Mouse (Mus musculus) gastrocnemius, adult 8-10 months (tissue): ENCODE data around the gene Llgl2. TPM values are rescaled to one million over a fixed set of nuclear protein-coding genes. Genes with fewer than 3 reads are reported as not detected.

Experiments used
- DNase-seq, 2 experiments: peaks; one replicate each; pipeline ENCODE4 v3.0.0; 2022; ENCODE audit warnings: low spot score in 2 of 2
- total RNA-seq, 4 experiments: library from RNA; stranded (reverse); gene quantifications; 2 replicates each; pipeline ENCODE4 v1.2.4; 2022

Gene Llgl2
- total RNA-seq, 4 experiments from 2014 or later, result 6.6 to 20.8 (median 9.5) TPM

DNA sequence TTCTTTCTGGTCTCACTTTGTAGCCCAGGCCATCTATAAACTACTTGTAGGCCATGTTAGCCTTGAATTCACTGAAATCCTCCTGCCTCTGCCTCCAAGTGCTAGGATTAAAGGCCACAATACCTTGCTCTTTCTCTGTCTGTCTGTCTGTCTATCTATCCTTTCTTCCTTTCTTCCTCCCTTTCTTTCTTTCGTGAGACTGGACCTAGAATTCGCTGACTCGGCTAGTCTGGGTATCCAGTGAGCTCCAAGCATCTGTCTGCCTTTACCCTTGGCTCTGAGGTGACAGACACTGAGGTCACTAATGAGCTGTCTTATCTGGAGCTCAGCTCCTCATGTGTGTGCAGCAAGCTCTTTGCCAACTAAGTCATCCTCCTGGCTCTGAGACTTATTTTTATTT lies 52.1 kb downstream of the Llgl2 start:
- no peak for DNase-seq

GRCm38 (mm10) chr11:115876438-115876837 lies 52.6 kb downstream of the Llgl2 start:
- no peak for DNase-seq

GRCm38 (mm10) chr11:115877174-115877755 lies 53.4 kb downstream of the Llgl2 start:
- no peak for DNase-seq

- DNase-seq, result no peak
Observed at GRCm38 (mm10) chr11:115878071-115878470, 54.2 kb downstream of the Llgl2 start.

DNA sequence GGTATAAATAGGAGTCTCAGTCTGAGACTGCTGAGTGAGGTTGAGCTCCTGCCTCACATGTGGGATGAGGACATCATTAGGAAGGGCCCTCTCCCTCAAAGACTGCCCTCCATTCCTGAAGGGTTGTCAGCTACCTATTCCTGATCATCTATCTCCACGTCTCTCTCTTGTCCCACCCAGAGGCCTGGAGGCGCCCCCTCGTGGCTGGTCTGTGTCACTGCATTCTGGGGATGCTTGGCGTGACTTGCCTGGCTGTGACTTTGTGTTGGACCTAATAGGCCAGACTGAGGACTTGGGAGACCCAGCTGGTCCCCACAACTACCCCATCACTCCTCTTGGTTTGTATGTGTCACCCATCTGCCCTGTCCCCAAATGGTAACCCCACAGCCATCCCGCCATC lies 57.2 kb downstream of the Llgl2 start:
- DNase-seq, result no peak

DNA sequence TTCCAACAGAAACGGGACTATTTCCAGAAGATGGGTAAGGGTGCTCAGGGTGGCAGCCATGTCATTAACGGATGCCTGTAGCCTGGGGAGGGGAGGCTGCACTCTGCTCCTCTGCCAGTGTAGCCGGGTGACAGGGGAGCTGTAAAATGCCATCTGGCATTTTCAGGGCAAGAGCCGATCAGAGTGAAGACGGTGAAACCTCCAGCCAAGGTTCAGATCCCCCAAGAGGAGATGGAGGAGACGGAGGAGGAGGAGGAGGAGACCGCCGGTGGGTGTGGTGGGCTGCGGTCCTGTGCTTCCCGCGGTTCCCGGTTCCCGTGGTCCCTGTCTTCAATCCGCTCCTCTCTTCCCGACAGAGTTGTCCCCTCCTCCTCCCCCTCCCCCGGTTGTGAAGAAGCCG lies 59.4 kb downstream of the Llgl2 start:
- no peak for DNase-seq

- no peak for DNase-seq
Observed at GRCm38 (mm10) chr11:115884361-115884760, 60.5 kb downstream of the Llgl2 start.

- DNase-seq, result no peak
Observed at GRCm38 (mm10) chr11:115885281-115885680, 61.4 kb downstream of the Llgl2 start.

DNA sequence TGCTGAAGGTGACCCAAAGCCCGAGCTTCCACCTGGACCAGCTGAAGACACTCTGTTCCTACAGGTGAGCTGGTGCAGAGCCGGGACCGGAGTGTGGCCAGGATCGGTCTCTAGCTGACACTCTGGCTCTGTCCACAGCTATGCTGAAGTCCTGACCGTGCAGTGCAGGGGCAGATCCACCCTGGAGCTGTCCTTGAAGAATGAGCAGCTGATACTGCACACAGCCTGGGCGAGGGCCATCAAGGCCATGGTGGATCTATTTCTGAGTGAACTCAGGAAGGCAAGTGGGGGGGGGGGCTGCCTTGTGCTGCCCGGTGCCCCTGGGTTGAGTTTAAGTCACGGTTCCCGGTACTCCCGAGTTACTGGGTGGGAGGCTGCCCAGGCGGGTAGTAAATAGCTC lies 62.6 kb downstream of the Llgl2 start:
- DNase-seq, result no peak

- no peak for DNase-seq
Observed at GRCm38 (mm10) chr11:115888020-115888419, 64.2 kb downstream of the Llgl2 start.

DNA sequence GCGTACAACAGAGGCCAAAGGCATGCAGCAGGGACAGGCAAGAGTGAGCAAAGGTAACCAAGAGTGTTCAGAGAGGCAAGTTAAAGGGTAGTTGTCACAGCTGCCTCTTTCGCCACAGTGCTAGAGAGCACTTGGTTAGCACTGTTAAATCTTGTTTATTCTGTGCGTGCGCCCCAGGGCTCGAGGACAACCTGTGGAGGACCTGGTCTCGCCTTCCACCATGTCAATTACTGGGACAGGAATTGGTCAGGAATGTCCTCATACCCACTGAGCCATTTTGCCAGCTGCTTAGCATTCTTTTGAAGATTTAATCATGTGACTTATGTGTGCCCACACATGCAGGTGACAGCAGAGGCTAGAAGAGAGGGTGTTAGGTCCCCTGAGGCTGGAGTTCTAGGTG lies 65.3 kb downstream of the Llgl2 start:
- no peak for DNase-seq

- DNase-seq, result no peak
Observed at GRCm38 (mm10) chr11:115892213-115892612, 68.4 kb downstream of the Llgl2 start.

DNA sequence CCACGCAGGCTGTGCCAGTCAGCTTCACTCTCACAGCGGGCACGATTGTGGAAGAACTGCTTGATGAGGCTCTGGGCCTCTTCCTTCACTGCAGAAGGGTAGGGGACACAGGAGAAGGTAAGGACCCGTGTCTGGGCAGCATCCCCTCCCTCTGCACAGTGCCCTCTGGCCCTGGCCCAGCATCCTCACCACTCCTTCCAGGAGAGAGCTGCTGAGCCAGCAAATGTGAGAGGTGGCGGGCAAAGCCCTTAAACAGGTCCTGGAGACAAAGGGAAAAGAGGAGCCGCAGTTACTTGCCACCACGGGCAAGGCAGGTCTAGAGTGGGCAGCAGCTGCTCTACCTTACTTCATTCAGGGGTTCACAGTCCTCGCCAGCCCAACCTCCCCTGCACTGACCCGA lies 69.2 kb downstream of the Llgl2 start:
- DNase-seq, result no peak

DNA sequence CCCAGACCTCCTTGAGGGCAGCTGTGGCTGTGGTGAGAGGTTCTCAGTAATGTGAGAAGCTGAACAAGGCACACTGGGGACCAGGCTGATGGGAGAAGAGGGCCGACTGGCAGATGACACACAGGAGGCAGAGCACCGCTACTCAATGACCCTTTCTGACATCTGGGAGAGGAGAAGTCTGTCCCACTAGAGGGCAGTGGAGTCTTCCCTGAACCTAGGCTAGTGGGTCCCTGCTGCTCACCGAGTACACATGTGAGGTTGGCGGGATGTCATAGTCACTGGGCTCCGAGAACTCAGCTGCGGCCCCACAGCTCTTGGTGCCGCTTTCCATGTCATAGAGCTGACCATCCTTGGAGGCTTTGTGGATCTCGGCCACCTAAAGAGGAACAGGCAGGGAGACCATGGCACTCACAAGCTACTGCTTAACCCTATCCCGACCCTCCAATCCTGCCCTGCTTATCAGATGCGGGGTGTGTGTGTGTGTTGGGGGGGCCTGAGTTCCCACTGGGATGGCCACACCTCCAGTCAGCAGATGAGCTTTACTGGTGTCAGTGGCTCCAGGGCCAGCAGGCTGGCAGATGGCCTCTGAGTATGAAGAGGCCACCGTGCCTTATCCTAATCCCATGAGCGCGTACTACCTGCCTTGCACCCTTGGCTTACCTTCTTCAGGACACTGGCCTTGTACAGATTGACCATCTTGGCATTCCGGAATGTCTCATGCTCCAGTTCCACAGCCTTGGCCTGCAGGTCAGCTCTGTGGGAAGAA lies 71.1 kb downstream of the Llgl2 start:
- no peak for DNase-seq

GRCm38 (mm10) chr11:115898446-115898845 lies 74.6 kb downstream of the Llgl2 start:
- no peak for DNase-seq

GRCm38 (mm10) chr11:115898886-115899285 lies 75.0 kb downstream of the Llgl2 start:
- DNase-seq, result no peak

DNA sequence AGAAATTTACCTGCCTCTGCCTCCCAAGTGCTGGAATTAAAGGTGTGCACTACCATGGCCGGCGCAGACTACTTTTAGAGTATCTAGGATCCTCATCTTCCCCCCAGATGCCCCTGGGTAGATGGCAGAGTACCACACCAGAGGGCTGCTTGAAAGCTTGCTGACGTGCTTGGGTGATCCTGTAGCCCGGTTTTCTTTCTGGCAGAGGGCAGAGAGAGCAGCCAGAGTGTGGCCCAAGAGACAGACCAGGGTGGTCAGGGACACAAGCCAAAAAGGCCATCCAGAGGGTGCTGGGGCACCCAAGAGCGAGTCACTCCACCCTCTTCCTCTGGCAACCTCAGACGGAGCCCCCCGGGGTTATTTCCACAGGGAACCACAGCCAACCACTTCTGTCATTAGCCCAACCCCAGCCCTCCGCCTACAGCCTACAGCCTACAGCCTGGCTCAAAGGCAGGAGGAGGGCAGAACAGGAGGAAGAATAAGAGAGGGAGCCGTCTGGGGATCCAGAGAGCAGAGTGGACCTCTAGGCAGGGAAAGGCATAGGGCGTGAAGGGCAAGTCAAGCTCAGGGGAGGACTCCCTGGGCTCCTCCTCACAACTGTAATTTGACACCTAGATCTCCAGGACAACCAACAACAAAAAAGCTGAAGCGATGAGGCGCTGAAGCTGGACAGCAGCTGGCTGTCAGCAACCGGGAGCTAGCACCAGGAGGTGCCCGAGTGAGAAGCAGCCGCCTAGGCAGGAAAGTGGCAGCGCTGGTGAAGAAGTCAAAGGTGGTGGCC lies 75.8 kb downstream of the Llgl2 start, which contains the start of gene Smim5:
Smim5 (plus strand) TSS at position 481 of the 781 bp plus-strand sequence.
- peak; percentile 25 to 52 for DNase-seq

DNA sequence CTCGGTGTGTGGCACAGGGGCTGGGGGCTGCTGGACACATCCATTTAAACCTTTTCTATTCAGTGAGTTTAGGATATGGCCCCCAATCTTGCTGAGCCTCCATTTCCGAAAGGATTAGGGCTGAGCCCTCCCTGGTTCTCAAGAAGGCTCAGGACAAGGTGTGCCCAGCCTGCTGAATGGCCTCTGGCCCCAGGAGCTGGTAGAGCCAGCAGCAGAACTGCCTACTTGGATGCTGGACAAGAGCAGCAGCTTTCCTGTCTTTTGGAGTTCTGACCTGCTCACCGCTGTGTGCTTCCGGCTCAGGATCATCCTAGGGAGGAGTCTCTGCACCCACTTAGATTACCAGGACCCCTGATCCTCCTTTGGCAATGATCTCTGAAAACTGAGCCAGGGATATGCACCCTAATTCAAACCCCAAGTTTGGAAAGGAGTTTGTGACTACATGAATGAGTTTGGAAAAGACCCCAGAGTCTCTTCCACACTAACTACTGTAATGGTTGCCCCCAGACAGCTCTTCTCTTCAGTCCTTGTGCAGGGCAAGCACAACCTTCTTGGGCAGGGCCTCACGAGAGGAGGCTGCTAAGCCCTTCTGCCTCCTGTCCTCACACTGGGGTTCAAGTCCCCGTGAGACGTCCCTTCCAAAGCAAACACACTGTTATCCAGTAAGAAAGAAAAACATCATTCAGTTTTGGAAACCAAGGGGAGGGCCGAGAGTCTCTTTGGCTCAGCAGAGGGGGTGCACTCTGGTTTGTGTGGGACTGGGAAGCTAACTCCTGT lies 76.9 kb downstream of the Llgl2 start:
- DNase-seq, result no peak

DNA sequence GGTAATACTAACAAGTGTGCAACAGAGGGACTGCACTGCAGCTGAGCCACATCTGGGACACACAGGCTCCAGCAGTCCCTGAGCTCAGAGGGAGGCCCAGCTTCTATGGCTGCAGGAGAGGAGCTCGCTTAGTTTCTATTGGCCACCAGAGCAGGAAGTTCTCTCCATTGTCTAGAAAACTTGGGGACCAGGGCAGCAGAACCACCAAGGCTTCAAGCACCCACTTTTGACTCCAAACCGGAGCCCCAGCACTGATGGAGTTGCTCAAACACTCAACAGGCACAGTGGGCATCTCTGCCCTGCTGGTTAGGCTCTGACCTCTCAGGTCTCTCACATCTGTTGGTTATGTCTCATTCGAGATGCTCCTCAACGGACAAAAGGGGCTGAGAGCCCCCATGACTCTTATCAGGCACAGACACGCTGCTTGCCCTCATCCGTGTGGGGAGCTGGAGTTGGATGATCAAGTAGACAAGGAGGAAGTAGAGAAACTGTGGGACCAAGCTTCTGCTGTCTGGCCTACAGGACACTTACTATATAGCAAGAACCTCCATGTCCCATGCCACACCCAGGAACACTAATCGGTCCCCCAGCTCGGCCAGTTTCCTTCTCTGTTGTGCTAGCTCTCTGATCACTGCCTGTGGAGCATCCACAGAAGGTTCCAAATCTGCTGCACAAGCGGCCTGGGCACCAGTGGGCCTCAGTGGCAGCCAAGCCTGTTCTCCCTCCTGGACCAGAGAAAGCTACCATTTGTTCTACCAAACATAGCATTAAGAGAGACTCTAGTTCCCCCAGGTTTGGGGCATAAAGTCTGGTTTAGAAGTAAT lies 77.7 kb downstream of the Llgl2 start:
- DNase-seq, result no peak

DNA sequence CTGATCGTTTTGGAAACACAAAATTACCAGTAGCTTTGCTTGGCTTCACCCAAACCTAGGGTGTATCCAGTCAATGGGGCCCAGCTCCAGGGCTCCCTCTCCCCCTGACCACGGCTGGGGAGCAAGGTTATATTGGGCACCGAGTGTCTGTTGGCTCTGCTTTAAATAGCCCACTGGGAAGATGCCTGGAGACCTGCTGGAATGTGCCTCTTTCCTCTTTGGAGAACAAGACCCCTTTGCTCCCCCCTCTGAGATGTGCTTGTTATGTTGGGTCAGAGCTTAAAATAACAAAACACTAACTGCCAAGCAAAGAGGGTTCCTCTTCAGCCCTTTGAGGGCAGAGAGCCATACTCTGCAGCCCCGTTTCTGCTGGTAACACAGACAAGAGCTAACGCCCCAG lies 78.3 kb downstream of the Llgl2 start:
- no peak for DNase-seq

- peak in 1 of 2 experiments; percentile 38 for DNase-seq
Observed at GRCm38 (mm10) chr11:115902831-115903230, 79.0 kb downstream of the Llgl2 start.
